ENCODE assay signal across 24 mouse cellular contexts in the genomic region with DNA sequence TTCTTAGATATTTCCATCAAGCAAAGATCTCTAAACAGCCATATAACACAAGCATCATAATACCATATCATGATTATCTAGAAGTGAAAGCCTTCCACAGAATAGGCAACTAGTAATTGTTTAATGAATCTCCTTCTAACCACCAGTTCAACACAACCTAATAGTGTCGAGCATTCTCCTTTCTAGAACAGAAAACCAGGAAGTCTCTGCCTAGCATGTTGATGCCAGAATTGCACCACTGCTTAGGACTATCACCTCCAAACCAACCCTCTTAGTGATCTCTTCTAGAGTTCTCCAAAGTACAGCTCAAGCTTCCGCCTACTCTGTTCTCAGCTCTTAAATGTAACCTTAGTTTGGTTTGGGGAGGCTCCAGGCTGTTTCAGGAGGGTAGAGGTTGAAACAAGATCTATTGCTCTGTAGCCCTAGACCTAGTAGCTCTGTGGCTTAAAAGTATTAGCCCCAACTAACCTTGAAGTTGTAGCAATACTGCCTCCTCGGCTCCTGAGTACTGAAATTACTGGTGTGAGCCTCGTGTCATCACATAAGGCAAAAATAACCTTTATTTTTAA. TPM values are rescaled to one million over a fixed set of nuclear protein-coding genes. Genes with fewer than 3 reads are reported as not detected.
DNase-seq lines count a peak whose midpoint lies in the region; ATAC-seq lines count a peak whose summit lies in the region.
"Had no signal": no experiment of that assay in that cellular context is flagged by ENCODE, and none has a peak within 500 bp of the region (broad histone marks: within the 10 kb centered on the region; RNA-seq: fewer than 3 reads in every experiment).

No protein-coding gene starts in this region.

- no peak overlapping the region for H3K27ac ChIP-seq in heart, embryonic 11.5 days (ENCODE audit: low read depth, low read length)
- H3K27ac ChIP-seq: embryonic facial prominence, embryonic 12.5 days; embryonic facial prominence, embryonic 15.5 days; forebrain, embryonic 12.5 days; forebrain, embryonic 15.5 days; heart, adult 2 months; heart, embryonic 10.5 days; hindbrain, embryonic 12.5 days; hindbrain, embryonic 15.5 days; intestine, embryonic 15.5 days had no signal

- DNase-seq in heart, adult 11 months: peak; percentile 48
- DNase-seq in lung, postnatal 25 days (ENCODE audit: low spot score): peak; percentile 8
- no peak for DNase-seq in lung, postnatal 4 days
- DNase-seq in fat pad, adult 2 months (ENCODE audit: extremely low read depth, low read depth, low spot score): peak; percentile 91
- no peak for DNase-seq in ovary, postnatal 14 days (ENCODE audit: low spot score)
- DNase-seq in embryo, embryonic 11 days: no peak
- DNase-seq: adrenal gland, postnatal 10 days; adrenal gland, postnatal 36 days; cerebellum, adult 18-20 months; cerebellum, adult 9-10 months; cerebellum, postnatal 14 days; gastrocnemius, postnatal 14 days; heart, adult 2 months had no signal

- H3K4me2 ChIP-seq in heart, embryonic 11.5 days: no peak overlapping the region
- H3K4me2 ChIP-seq: embryonic facial prominence, embryonic 12.5 days; embryonic facial prominence, embryonic 15.5 days; forebrain, embryonic 12.5 days; forebrain, embryonic 15.5 days; hindbrain, embryonic 12.5 days; hindbrain, embryonic 15.5 days; intestine, embryonic 15.5 days had no signal

- no peaks in the 10 kb centered on the region for H3K9me3 ChIP-seq in heart, embryonic 11.5 days (replicated peaks; ENCODE audit: control insufficient read depth, low read length)
- H3K9me3 ChIP-seq: embryonic facial prominence, embryonic 12.5 days; embryonic facial prominence, embryonic 15.5 days; forebrain, embryonic 12.5 days; forebrain, embryonic 15.5 days; heart, embryonic 10.5 days; hindbrain, embryonic 12.5 days; hindbrain, embryonic 15.5 days; intestine, embryonic 15.5 days had no signal

- H3K27me3 ChIP-seq in heart, embryonic 11.5 days (ENCODE audit: control insufficient read depth, insufficient read depth, low read length): no peaks in the 10 kb centered on the region
- H3K27me3 ChIP-seq: embryonic facial prominence, embryonic 12.5 days; embryonic facial prominence, embryonic 15.5 days; forebrain, embryonic 12.5 days; forebrain, embryonic 15.5 days; hindbrain, embryonic 12.5 days; hindbrain, embryonic 15.5 days; intestine, embryonic 15.5 days had no signal

- 89% methylated on average over 4 of the region's 4 CpGs for WGBS in heart, embryonic 11.5 days (ENCODE audit: insufficient replicate concordance)

- no peaks in the 10 kb centered on the region for H3K36me3 ChIP-seq in heart, embryonic 11.5 days (ENCODE audit: control insufficient read depth, insufficient read depth, low read length)
- H3K36me3 ChIP-seq: embryonic facial prominence, embryonic 12.5 days; forebrain, embryonic 12.5 days; forebrain, embryonic 15.5 days; heart, embryonic 10.5 days; hindbrain, embryonic 12.5 days; hindbrain, embryonic 15.5 days had no signal

- peaks cover 8% of the 10 kb centered on the region; the same call in 1 of the 2 replicates for H3K4me1 ChIP-seq in heart, embryonic 11.5 days (ENCODE audit: control insufficient read depth, insufficient read depth, low read length)
- H3K4me1 ChIP-seq: embryonic facial prominence, embryonic 12.5 days; hindbrain, embryonic 12.5 days; intestine, embryonic 15.5 days had no signal

- H3K4me3 ChIP-seq in heart, embryonic 11.5 days (ENCODE audit: low read depth, low read length): no peak overlapping the region
- H3K4me3 ChIP-seq: embryonic facial prominence, embryonic 12.5 days; embryonic facial prominence, embryonic 15.5 days; forebrain, embryonic 12.5 days; forebrain, embryonic 15.5 days; heart, adult 2 months; heart, embryonic 10.5 days; hindbrain, embryonic 12.5 days; hindbrain, embryonic 15.5 days; intestine, embryonic 15.5 days had no signal

- no peak overlapping the region for H3K9ac ChIP-seq in heart, embryonic 11.5 days (ENCODE audit: low read depth, low read length)
- H3K9ac ChIP-seq: embryonic facial prominence, embryonic 12.5 days; embryonic facial prominence, embryonic 15.5 days; forebrain, embryonic 12.5 days; forebrain, embryonic 15.5 days; hindbrain, embryonic 12.5 days; hindbrain, embryonic 15.5 days; intestine, embryonic 15.5 days had no signal

- ATAC-seq in heart, embryonic 11.5 days (replicated peaks; ENCODE audit: insufficient number of reproducible peaks, low FRiP score, low TSS enrichment): no peak
- ATAC-seq in granulocyte monocyte progenitor cell, adult 5-6 weeks (replicated peaks; ENCODE audit: poor library complexity, severe bottlenecking): peak; percentile 52
- ATAC-seq: CD4-positive, CD25-positive, alpha-beta regulatory T cell, adult 4 months; forebrain, embryonic 15.5 days; intestine, embryonic 15.5 days had no signal

RNA-seq across cellular contexts. Expression of a gene that starts 16.2 kb away (rescaled TPM):
- 34.6 and 35.3 TPM in 2 replicates for polyA plus RNA-seq in heart, embryonic 11.5 days (2014; fragmentation: Nextera tagmentation; extraction: Ambion mirVana)
- total RNA-seq in granulocyte monocyte progenitor cell, adult 5-6 weeks (2014; fragmentation: Nextera tagmentation): 64.4 and 103 TPM in 2 replicates
- total RNA-seq in granulocyte monocyte progenitor cell, adult 5-6 weeks (2017): 88.9 and 110 TPM in 2 replicates

RNA-seq across cellular contexts. Expression of a gene that starts 44.2 kb away (rescaled TPM):
- polyA plus RNA-seq in heart, embryonic 11.5 days (2014; fragmentation: Nextera tagmentation; extraction: Ambion mirVana): 22.7 and 28.2 TPM in 2 replicates
- 15.9 and 34.7 TPM in 2 replicates for total RNA-seq in granulocyte monocyte progenitor cell, adult 5-6 weeks (2014; fragmentation: Nextera tagmentation)
- total RNA-seq in granulocyte monocyte progenitor cell, adult 5-6 weeks (2017): 22.6 and 40.2 TPM in 2 replicates

Comparison
In these comparisons a context has a peak if more than half of its experiments do, and no peak if none do; other contexts are left out.
1. DNase-seq: peak in heart, adult 11 months (single experiment), lung, postnatal 25 days (single experiment) and fat pad, adult 2 months (single experiment); none in lung, postnatal 4 days (0 of 2), ovary, postnatal 14 days (single experiment) and embryo, embryonic 11 days (single experiment).